Mouse (Mus musculus) forebrain, embryonic 10.5 days (tissue): Measurements from ENCODE around the gene Ern1. TPM values are rescaled to one million over a fixed set of nuclear protein-coding genes. Genes with fewer than 3 reads are reported as not detected.
"Not testable (repeated sequence)": the region's sequence is repeated elsewhere in the genome, so short reads cannot be mapped to it uniquely, and the experiment has no call there.

ENCODE experiments used
- DNase-seq: peaks from one replicate; pipeline ENCODE4 v3.0.0-alpha.2; 2017; ENCODE audit warnings: low spot score; ENCODE audit errors: extremely low spot score
- H3K27ac ChIP-seq: fragments of 300-500 bp; sonication (generic); 2 replicates; pipeline ENCODE4 v1.5.1; 2016; ENCODE audit warnings: mild to moderate bottlenecking
- H3K27me3 ChIP-seq: fragments of 300-500 bp; sonication (generic); 2 replicates; pipeline ENCODE4 v1.6.1; 2016; ENCODE audit warnings: mild to moderate bottlenecking; ENCODE audit not compliant: poor library complexity, severe bottlenecking
- H3K36me3 ChIP-seq: fragments of 300-500 bp; sonication (generic); replicated peaks from 2 replicates; pipeline ENCODE4 v1.6.1; 2016; ENCODE audit warnings: mild to moderate bottlenecking, moderate library complexity
- H3K4me1 ChIP-seq: fragments of 300-500 bp; sonication (generic); 2 replicates; pipeline ENCODE4 v1.6.1; 2016
- H3K4me3 ChIP-seq: fragments of 300-500 bp; sonication (generic); 2 replicates; pipeline ENCODE4 v1.5.1; 2016; ENCODE audit warnings: mild to moderate bottlenecking, moderate library complexity
- H3K9me3 ChIP-seq: fragments of 300-500 bp; sonication (generic); 2 replicates; pipeline ENCODE4 v1.6.1; 2016; ENCODE audit warnings: mild to moderate bottlenecking, moderate library complexity
- WGBS: fragments of 180-500 bp; shearing (Covaris S2); methylation state at CpG from one replicate; pipeline ENCODE4 v1.1.7; 2016; 5-methylcytosine and 5-hydroxymethylcytosine counted together
- polyA plus RNA-seq: library from polyadenylated mRNA; unstranded; fragments of >200 nt; fragmentation: Nextera tagmentation; extraction: Ambion mirVana; gene quantifications from 2 replicates; pipeline ENCODE4 v1.2.1, GENCODE M21; 2016

The Ern1 gene
- polyA plus RNA-seq, 1 experiment from 2014 or later, result 5.3 TPM

DNA sequence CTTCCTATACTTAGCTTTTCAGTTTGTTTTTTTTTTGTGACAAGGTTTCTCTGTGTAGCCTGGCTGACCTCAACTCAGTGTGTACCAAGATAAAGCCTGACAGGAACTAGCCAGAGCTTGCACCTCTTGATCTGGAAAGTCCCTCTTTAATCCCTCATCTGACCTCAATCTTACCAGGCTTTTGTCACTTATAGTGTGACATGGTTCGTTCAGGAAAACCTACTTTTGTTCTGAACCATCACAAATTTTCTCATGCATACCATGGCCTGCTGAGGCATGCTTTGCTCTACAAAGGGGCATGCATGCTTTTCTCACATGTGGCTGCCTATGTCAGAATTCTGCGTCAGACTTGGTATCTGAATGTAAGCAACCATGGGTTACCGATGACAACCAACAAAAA, 71.3 kb downstream of the Ern1 start:
- Histone ChIP-seq H3K4me1 (peaks cover 3% of the 10 kb centered on the region; the same call in 1 of the 2 replicates), H3K36me3 (peaks cover 20% of the 10 kb centered on the region; the same call in 1 of the 2 replicates), H3K27me3 (no peaks in the 10 kb centered on the region), H3K27ac (no peak overlapping the region), H3K4me3 (no peak overlapping the region), H3K9me3 (no peaks in the 10 kb centered on the region)
- DNase-seq, result no peak
- 79% methylated on average over 3 of the region's 3 CpGs for WGBS

- 96% methylated on average over 3 of the region's 3 CpGs for WGBS
These were observed 74.9 kb downstream of the Ern1 start for GRCm38 (mm10) chr11:106412641-106413360.

DNA sequence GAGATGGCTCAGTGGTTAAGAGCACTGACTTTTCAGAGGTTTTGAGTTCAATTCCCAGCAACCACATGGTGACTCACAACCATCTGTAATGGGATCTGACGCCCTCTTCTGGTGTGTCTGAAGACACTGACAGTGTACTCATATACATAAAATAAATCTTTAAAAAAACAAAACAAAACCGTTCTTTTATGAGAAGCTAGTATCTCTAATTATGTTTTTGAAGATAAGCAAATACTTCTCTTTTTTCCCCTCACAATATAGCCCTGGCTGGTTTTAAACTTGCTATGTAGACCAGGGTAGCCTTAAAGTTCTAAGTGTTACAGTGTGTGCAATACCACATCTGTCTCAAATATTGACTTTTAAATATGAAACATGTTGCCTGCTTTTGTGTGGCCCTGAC, 76.5 kb downstream of the Ern1 start:
- Histone ChIP-seq H3K4me3 (no peak overlapping the region), H3K4me1 (0 out of 2 replicates have a peak, but pooled peaks cover 4% of the 10 kb centered on the region), H3K27me3 (no peaks in the 10 kb centered on the region), H3K36me3 (peaks cover 47% of the 10 kb centered on the region), H3K27ac (no peak overlapping the region), H3K9me3 (no peaks in the 10 kb centered on the region)
- 84% methylated on average over 2 of the region's 2 CpGs for WGBS
- no peak for DNase-seq

More at GRCm38 (mm10) chr11:106412641-106413360, 74.9 kb downstream of the Ern1 start:
- DNase-seq, result no peak
- Histone ChIP-seq H3K27ac (no peak overlapping the region), H3K27me3 (no peaks in the 10 kb centered on the region), H3K36me3 (peaks cover 31% of the 10 kb centered on the region), H3K9me3 (no peaks in the 10 kb centered on the region), H3K4me1 (0 out of 2 replicates have a peak, but pooled peaks cover 4% of the 10 kb centered on the region), H3K4me3 (no peak overlapping the region)

DNA sequence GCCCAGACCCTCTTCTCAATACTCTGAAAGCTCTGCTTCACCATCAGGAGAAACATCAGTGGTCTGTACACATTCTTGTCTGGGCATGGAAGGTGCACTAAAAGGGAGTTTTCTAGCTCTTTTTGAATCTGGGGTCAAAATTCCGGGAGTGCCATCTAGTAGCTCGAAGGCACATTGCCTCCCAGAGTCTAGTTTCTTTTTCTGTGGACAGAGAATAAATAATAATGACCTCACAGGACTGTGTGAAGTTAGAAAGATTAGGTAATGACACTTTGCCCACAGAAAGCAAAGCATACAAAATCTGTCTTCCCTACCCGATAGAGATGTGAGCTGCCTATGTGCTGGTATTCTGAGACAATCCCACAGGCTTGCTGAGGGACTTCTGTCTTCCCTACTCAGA, 77.1 kb downstream of the Ern1 start:
- WGBS, result 87% methylated on average over 3 of the region's 3 CpGs

GRCm38 (mm10) chr11:106410011-106410410, 77.6 kb downstream of the Ern1 start:
- DNase-seq, result no peak
- no peaks in the 10 kb centered on the region for H3K27me3 ChIP-seq
- WGBS, result 78% methylated on average over 4 of the region's 4 CpGs
- H3K4me3 ChIP-seq, result no peak overlapping the region
- peaks cover 50% of the 10 kb centered on the region for H3K36me3 ChIP-seq
- H3K4me1 ChIP-seq, result 0 out of 2 replicates have a peak, but pooled peaks cover 4% of the 10 kb centered on the region
- no peak overlapping the region for H3K27ac ChIP-seq
- H3K9me3 ChIP-seq, result no peaks in the 10 kb centered on the region

More for the DNA sequence above, 77.1 kb downstream of the Ern1 start:
- H3K27me3 ChIP-seq, result no peaks in the 10 kb centered on the region
- DNase-seq, result no peak
- H3K4me1 ChIP-seq, result 0 out of 2 replicates have a peak, but pooled peaks cover 4% of the 10 kb centered on the region
- H3K4me3 ChIP-seq, result no peak overlapping the region
- H3K9me3 ChIP-seq, result no peaks in the 10 kb centered on the region
- H3K36me3 ChIP-seq, result peaks cover 46% of the 10 kb centered on the region
- no peak overlapping the region for H3K27ac ChIP-seq

GRCm38 (mm10) chr11:106398481-106398880, 89.2 kb downstream of the Ern1 start:
- DNase-seq, result no peak
- H3K9me3 ChIP-seq, result no peaks in the 10 kb centered on the region
- no peaks in the 10 kb centered on the region for H3K27me3 ChIP-seq
- H3K4me1 ChIP-seq, result no peaks in the 10 kb centered on the region
- no peak overlapping the region for H3K4me3 ChIP-seq
- H3K36me3 ChIP-seq, result peaks cover 35% of the 10 kb centered on the region
- H3K27ac ChIP-seq, result no peak overlapping the region
- WGBS, result 91% methylated on average over 8 of the region's 8 CpGs

DNA sequence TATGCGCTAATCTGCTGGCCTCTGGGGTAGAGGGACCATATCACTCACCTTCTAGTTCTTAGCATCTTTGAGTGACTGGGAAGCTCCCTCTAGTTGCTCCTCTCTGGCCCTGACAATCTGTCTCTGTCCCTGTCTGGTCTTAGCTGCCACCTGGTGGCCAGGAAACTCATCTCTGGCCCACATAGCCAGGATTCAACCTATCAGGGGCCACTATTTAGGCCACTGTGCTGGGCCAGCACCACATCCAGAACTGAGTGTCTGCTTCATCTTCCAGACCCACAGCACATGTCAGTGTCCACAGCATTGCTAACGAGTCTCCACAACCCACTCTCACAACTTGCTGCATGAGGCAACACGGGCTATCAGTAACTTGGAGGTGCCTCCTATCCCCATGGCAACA, 90.0 kb downstream of the Ern1 start:
- H3K4me3 ChIP-seq, result no peak overlapping the region
- peaks cover 27% of the 10 kb centered on the region for H3K36me3 ChIP-seq
- no peaks in the 10 kb centered on the region for H3K4me1 ChIP-seq
- WGBS, result 88% methylated on average over 3 of the region's 3 CpGs
- no peaks in the 10 kb centered on the region for H3K9me3 ChIP-seq
- H3K27ac ChIP-seq, result no peak overlapping the region
- H3K27me3 ChIP-seq, result no peaks in the 10 kb centered on the region
- DNase-seq, result no peak

DNA sequence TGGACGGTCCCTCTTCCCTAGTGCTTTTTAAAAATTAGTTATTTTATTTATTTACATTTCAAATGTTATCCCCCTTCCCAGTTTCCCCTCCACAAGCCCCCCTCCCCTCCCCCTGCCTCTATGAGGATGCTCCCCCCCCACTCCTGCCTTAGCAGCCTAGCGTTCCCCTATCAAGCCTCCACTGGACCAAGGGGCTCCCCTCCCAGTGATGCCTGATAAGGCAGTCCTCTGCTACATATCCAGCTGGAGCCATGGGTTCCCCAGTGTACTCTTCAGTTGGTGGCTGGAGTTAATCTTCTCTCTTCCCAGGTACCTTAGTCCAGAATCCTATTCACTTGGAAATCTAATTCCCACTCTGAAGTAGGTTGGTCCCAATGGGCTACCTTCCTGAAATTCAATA, 93.6 kb downstream of the Ern1 start:
- DNase-seq, H3K27me3 ChIP-seq, H3K27ac ChIP-seq, H3K9me3 ChIP-seq, H3K4me3 ChIP-seq, H3K4me1 ChIP-seq: not testable (repeated sequence)
- H3K36me3 ChIP-seq, result peaks cover 15% of the 10 kb centered on the region
- WGBS, result 77% methylated on average over 2 of the region's 2 CpGs

- Histone ChIP-seq H3K4me1 (0 out of 2 replicates have a peak, but pooled peaks cover 5% of the 10 kb centered on the region), H3K27me3 (no peaks in the 10 kb centered on the region), H3K4me3 (no peak overlapping the region), H3K27ac (no peak overlapping the region), H3K36me3 (peaks cover 7% of the 10 kb centered on the region), H3K9me3 (no peaks in the 10 kb centered on the region)
- DNase-seq, result no peak
- WGBS, result 60% methylated on average over 4 of the region's 4 CpGs
These were observed 94.4 kb downstream of the Ern1 start for GRCm38 (mm10) chr11:106393331-106393616.

DNA sequence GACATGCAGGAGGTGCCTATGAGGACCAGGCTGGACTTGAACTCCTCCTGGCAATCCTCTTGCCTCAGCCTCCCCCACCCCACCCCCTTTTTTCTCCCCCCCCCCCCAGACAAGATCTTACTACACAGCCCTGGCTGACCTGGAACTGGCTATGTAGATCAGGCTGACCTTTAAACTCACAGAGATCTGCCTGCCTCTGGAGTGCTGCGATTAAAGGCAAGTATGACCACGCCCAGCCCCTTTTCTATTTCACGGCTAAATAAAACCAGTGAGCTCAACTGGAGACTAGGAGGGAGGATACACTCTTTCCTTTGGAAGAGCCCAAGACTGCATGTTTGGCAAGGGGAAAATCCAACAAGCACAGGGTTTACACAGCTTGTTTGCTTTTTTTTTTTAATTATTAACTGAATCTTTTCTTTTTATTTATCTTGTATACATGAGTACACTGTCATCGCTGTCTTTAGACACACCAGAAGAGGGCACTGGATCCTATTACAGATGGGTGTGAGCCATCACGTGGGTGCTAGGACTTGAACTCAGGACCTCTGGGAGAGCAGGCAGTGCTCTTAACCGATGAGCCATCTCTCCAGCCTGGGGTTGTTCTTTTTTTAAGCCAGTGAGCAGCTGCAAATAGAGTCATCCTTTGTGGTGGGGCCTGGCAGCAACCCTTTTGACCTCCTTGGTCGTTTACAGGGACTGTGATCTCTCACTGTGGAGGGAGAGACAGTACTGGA, 94.9 kb downstream of the Ern1 start:
- Histone ChIP-seq H3K9me3 (no peaks in the 10 kb centered on the region), H3K4me1 (0 out of 2 replicates have a peak, but pooled peaks cover 5% of the 10 kb centered on the region), H3K36me3 (peaks cover 2% of the 10 kb centered on the region), H3K4me3 (no peak overlapping the region), H3K27ac (no peak overlapping the region), H3K27me3 (no peaks in the 10 kb centered on the region)
- no peak for DNase-seq
- WGBS, result 75% methylated on average over 7 of the region's 7 CpGs

GRCm38 (mm10) chr11:106391546-106392188, 96.0 kb downstream of the Ern1 start:
- WGBS, result 34% methylated on average over 6 of the region's 6 CpGs
- Histone ChIP-seq H3K36me3 (no peaks in the 10 kb centered on the region), H3K4me3 (no peak overlapping the region), H3K4me1 (0 out of 2 replicates have a peak, but pooled peaks cover 5% of the 10 kb centered on the region), H3K27me3 (no peaks in the 10 kb centered on the region), H3K27ac (no peak overlapping the region), H3K9me3 (no peaks in the 10 kb centered on the region)
- peak; percentile 67 for DNase-seq

DNA sequence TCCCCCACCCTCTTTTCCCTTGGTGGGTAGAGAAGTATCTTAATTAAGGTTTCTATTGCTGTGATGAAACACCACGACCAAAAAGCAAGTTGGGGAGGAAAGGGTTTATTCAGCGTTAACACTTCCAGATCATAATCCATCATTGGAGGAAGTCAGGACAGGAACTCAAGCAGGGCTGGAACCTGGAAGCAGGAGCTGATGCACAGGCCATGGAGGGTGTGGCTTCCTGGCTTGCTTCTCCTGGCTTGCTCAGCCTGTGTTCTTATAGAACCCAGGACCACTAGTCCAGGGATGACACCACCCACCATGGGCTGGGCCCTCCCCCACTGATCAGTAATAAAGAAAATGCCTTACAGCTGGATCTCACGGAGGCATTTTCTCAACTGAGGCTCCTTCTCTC, 96.9 kb downstream of the Ern1 start:
- no peaks in the 10 kb centered on the region for H3K9me3 ChIP-seq
- 0 out of 2 replicates have a peak, but pooled peaks cover 5% of the 10 kb centered on the region for H3K4me1 ChIP-seq
- no peak overlapping the region for H3K4me3 ChIP-seq
- H3K27ac ChIP-seq, result no peak overlapping the region
- no peaks in the 10 kb centered on the region for H3K27me3 ChIP-seq
- WGBS, result 83% methylated on average over 3 of the region's 3 CpGs
- no peak for DNase-seq
- no peaks in the 10 kb centered on the region for H3K36me3 ChIP-seq

DNA sequence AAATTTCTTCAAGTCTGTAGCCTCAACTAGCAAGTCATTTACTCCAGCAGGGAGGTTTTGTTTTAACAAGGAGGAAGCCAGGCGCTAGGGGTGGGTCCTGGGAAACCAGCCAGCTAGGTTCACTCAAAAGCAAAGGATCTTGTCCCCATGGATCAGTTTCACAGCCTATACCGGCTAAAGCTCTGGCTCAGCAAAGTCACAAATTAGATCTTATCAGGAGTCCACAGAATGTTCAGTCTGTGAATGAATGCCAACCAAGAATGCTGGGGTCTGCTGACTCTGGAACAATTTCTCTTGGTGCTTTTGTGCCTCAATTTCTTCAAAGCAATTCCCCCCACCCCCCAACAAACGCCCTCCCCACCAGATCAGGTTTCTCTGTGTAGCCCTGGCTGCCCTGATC, 98.0 kb downstream of the Ern1 start:
- Histone ChIP-seq H3K36me3 (no peaks in the 10 kb centered on the region), H3K4me3 (no peak overlapping the region), H3K27ac (no peak overlapping the region), H3K27me3 (no peaks in the 10 kb centered on the region), H3K4me1 (0 out of 2 replicates have a peak, but pooled peaks cover 5% of the 10 kb centered on the region), H3K9me3 (no peaks in the 10 kb centered on the region)
- no peak for DNase-seq
- 43% methylated on average over 3 of the region's 3 CpGs for WGBS
